Mouse (Mus musculus): ENCODE data around the gene Pfn3. TPM values are rescaled to one million over a fixed set of nuclear protein-coding genes. Genes with fewer than 3 reads are reported as not detected.
A peak's percentile ranks its signal among the peaks of the same experiment; 100 is the strongest.

Gene Pfn3
- total RNA-seq, 2 experiments from 2014 or later, result not detected

DNA sequence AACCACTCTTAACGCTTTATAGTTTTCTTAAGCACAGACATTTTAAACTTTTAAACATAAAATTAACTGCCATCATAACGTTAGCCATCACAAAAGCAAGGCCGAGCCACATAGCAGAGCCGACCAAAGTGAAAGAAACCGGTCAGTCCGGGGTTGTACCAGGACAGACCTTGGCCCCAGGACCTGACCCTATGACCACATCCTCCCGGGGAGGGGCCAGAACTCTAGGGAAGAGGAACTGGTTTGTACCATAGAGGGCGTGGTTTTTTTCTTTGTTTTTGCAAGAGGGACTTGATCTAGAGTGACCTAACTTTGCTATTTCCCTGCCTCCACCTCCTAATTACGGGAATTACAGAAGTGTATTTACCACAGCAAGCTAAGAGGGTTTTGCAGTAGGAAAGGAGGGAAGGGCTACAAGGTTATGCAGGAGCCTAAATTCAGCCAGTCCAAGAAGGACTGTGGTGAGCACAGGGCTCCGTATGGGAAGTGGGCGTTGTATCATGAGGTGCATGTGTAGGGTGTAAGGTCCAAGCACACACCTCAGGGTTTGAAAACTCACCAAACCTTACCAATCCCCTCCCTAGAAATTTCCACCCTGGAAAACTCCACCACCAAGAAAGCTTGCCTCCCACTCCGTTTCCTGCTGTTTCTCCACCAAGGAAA lies 14.3 kb upstream of the Pfn3 start:
- no peak for DNase-seq

DNA sequence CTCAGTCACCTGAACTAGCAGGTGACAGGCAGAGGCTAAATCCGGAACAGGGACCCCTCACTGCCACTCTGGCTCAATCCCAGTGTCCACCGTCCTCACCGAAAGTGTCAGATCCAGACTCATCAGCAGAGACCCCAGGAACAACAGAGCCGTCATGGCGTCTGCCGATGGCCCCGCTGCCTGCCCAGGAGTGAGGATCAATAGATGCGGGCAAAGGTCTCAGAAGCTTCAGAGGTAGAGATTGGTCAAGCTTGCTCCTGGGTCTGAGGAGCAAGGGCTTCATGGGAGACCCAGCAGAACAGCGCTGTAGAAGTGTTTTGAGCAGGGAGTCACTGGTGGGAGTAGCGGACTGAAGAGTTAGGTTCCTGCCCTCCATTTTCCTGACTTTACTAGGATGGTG lies 11.6 kb upstream of the Pfn3 start, which contains the start of gene F12:
Gene F12, minus strand, starts transcription at position 181 of the 400 bp plus-strand sequence.
- DNase-seq, result no peak

DNA sequence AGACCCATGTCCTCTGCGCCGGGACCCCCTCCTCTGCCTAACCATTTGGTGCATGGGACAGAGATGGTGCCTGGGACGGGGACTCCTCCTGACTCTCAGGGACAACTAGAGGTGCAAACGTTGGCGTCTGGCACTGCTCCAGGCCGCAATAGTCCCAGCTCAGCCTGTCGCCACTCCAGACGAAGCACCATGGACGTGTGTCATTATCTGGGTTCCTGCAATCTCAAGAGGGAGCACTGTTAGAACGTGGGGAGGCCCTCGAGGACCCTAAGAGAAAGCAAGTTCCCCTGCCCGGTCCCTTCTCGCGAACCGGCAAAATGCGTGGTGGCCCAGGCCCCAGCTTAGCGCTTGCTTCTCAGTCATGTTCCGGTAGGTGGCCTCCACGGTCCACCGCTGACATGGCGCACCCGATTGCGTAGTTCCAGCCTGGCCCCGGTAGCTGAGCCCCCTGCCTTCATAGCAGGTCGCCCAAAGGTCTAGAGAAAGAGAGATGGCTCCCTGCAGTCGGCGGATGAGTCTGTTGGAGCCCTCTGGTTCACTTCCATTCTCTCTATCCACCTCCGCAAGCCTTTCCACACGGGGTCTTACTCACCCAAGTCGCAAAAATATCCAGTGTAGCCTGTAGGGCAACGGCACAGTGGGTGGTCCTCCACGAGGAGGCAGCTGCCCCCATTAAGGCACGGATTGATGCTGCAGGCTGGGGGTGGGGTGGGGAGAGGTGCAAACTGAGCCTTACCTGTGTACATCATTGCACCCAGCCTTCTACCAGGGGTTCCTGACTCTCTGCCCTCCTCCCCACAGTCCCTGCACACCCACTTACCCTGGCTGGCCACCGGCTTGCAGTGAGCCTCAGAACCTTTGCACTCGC lies 6.1 kb upstream of the Pfn3 start:
- DNase-seq, result peak; percentile 59 to 62

DNA sequence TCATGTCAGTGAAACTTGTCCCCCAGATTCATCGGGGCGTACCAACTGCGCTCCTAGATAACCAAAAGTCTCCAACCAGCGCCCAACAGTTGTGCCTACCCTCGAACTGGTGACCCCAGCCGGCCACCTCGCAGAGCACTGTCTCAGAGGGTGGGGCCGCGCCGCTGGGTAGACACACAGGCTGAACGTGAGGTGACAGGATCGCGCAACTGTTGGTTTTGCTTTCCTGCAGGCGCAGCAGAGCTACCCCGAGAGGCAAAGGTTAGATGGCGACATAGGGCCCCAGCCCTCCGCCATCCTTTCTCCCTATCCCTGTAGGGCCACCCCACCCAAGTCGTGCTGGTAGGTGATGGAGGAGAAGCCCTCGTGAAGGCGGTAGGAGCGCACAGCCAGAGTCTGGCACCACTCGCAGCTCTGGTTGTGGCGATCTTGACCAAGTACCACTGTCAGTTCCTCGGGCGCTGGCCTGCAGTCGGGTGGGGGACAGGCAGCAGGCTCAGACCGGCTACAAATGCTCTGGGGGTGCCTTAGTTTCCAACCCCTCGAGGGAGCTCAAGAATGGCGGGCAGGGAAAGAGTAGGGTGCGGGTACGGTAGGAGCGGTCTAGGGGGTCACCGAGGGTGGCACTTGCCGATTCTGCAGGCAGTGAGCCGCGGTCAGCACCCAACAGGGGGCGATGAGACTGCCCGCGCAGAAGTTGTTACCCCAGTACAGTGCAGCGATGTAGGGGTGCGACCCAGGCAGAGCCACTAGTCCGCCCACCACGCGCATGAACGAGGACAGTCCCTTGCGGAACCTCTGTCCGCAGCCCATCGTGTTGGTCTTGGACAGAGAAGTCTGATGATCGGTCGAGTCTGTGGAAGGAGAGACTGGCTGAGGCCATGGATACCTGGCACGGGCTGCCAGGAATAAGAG lies 5.2 kb upstream of the Pfn3 start:
- no peak for DNase-seq

DNA sequence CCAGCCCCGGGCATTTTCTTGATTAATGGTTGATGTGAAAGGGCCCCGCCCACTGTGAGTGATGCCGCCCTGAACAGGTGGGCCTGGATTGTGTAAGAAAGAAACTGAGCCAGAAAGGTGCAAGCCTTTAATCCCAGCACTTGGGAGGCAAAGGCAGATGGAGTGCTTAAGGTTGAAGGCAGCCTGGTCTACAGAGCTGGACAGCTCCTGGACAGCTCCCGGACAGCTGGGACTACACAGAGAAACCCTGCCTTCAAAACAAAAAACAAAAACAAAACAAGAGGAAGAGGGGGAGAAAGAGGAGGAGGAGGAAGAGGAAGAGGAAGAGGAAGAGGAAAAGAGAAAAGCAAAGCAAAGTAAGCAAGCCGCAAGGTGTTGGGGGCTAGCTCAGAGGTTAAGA lies 4.1 kb upstream of the Pfn3 start:
- DNase-seq, result no peak

DNA sequence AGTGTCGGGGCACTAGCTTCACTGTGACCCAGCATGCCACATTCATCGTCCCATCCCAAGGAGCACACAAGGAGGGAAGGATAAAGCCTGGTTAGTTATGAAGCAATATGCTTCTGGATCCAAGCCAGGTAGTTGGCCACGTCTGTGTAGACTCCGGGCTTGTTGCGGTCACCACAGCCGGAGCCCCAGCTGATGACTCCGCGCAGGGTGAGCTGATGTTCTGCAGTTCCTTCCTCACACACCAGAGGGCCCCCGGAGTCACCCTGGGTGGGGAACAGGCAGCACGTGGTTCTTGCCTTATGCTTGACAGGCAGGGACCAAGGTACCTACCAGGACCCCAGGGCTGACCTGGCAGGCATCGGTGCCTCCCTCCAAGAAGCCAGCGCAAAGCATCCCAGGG lies 3.0 kb upstream of the Pfn3 start:
- DNase-seq, result peak; percentile 81 to 84

DNA sequence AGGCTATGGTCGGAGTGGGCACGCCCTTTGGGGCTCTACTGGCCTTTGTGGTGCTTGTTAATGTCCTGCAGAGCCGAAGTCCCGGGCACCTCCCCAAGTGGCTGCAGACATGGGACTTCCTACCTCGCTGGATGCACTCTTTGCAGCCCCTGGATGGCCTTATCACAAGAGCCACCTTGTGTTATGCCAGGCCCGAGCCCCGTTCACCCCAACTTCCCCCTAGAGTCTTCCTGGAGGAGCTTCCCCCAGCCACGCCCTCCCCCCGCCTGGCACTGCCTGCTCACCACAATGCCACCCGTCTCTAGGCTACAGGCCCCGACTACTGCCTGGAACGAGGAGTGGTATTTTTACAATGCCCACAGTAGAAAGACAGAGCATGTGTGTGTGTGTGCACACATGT lies 1.7 kb downstream of the Pfn3 start:
- no peak for DNase-seq

DNA sequence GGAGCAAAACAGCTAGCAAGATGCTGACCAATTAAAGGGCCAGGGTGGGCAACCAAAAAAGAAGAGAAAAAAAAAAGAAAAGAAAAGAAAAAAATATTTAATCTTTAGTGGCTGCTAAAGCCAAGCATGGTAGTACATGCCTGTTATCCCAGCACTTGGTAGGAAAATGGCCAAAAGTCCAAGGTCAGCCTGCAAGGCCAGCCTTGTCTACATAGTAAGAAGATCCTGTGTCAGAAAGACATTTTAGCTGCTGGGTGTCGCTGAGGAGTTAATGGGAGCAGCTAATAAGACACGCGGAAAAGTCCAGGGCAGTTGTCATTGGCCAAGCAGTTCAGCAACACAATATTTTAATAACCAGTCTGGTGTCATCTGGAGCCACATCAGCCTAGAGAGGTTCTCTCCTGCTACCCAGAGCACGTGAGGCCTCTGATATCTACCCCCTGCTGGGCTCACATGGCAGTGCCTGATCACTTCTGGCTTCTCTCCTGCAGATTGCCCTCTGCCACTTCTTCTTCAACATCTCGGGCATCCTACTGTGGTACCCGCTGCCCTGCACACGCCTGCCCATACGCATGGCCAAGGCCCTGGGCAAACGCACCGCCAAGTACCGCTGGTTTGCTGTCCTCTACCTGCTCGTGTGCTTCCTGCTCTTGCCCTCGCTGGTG lies 2.3 kb downstream of the Pfn3 start:
- no peak for DNase-seq

DNA sequence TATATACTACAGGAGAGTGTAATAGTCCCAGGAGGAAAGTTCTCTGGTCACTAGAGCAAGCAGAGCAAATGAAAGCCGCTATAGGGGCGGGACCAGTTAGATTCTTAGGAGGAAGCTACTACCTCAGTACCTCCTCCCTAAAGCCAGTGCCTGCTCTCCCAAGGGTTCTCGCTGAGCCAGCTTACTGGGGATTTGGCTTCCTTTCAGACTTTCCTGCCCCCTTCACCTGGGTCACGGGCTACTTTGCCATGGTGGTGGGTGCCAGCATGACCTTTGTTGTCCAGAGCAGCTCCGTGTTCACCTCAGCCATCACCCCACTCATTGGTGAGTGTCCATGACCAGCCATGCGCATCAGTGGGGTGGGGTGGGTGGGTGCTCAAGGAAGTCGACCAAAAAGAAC lies 3.2 kb downstream of the Pfn3 start:
- no peak for DNase-seq

DNA sequence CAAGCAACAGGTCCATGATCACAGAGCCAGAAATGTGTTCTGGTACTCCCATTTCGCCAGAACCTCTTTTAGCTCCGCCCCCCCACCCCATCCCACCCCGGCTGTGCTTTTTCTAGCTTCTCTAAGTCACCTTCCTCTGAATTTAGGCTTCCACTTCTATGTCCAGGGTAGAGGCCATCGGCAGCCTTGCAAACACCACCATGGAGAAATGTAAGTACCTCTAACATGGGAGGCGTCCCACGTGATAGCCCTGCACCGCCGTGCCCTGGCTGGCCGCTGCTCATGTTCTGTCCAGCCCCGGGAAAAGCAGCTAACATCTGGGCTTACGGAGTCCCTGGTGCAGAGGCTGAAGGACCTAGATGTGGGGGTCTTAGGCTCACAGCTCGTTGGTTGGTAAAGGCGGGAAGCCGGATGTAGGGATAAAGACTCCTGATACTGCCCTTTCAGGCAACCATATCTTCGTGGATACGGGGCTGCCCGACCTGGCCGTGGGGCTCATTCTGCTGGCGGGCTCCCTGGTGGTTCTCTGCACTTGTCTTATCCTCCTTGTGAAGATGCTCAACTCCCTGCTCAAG lies 6.4 kb downstream of the Pfn3 start:
- DNase-seq, result no peak

DNA sequence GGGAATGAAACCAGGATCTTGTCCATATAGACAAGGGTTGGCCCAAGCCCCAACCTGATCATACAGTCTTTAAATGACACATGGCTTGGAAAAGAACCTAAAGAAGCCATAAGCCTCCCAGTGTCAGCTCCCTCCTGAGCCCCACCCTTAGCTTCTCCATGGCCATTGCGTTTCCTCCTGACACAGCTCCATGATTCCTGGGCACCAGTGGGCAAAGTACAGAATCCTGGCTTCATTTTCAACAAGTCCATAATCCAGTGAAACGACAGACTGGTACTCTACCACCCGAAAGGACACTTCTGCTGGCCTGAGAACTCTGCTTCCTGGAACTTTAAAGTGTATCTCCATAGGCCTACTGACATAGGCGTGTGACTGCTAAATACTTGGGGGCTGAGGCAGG lies 7.7 kb downstream of the Pfn3 start:
- no peak for DNase-seq

DNA sequence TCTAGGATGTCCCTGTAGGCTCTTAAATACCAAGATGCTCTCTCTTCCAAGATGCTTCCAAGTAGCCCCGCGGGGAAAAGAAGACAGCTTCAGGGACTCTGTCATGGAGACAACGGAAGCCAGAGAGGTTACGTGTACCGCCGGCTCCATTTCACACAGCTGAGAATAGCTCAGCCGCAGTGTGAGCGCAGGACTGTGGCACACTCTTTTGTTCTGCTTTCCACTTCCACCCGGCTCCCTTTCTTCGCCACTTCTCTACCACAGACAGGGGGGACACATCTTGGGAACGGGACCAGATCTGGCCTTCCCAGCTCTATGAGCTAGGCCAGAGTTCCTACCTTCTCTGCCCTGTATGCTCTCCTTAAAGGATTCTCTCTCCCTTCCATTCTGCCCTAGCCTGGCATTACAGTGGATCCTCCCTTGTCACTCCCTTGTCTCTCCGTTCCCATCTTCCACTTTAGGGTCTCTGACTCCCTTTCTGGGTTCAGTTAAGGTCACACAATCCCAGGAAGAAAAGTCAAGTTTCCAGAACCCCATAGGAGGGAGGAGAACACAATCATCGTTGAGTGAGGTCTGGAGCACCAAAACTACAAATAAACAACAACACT lies 9.1 kb downstream of the Pfn3 start:
- DNase-seq, result no peak

DNA sequence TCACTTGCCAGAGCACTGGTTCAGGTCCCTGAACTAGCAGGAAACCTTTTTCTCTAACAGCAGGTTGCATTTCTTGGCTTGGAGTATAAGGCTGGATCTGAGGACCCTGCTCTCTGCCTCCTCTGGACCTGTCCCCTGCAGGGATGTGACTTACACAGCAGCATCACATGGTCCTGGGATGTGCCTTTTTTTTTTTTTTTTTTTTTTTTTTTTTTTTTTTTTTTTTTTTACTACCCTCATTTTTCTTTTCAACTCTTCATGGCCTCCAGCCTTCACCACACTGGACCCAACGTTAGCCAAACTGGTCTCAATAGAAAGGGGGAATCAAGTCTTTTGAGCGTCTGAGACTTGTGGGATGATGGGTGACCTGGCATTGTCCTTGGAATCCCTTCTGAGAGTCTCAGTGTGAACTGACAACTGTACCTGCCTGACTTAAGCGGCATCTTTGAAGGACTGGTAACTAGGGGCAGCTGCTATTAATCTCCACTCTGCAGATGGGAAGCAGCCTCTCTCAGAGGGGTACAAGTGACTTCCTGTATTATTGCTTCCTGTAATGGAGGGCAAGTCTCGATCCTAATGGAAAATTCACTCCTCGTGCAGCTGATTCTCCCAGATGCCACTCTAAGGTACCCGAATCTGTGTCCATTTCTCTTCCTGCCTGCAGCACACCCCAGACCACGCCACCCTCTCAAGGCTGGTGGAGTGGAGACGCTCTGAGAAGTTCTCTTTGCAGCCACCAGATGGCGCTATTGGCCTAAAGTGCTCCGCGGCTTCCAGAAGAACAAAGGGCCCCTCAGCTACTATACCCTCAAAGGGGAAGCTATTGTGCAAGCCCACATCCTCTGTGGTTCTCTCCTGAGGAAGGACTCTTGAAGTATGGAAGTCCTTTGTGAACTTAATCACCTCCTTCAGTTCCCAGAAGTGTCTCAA lies 9.9 kb downstream of the Pfn3 start:
- peak; percentile 67 to 77 for DNase-seq

DNA sequence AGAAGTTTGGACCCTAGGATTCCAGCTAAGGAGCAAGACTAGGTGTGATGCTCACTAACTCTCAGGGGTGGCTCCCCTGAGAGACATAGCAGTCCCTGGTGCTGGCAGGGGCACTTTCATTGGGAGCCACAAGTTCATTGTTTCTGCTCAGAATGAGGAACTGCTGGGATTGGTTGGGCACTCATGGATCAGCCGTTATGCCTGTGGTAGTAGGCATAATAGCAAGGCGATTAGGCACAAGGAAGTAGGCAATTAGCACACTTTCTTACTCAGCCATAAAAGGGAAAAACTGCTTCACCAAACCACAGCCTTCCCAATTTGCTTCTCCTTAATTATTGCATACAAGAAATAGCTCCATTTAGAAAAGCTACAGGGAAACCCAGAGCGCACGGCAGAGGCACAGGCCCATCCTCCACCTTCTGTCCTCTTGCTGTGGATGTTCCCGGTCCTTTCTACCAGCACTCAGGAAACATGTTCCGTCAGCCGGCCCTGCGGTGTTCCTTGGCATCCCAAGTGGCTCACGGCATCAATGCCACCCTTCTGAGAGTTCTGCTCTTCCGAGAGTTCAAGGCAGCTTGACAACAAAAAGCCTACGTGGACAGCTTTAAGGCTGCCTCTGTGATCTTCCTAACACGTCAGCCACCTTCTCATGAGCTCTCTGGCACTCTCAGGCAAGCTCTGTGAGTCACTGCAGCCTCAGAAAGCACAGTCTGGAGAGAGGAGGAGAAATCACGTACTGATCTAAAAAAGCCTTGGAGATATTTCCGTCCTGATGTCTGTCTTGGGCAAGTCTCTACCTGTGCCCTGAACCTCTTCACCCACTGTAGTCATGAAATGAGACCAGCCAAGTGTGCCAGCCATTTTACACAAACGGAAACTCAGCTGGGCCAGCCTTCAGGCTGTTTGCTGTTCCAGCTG lies 10.8 kb downstream of the Pfn3 start:
- peak in 1 of 2 experiments; percentile 36 for DNase-seq

DNA sequence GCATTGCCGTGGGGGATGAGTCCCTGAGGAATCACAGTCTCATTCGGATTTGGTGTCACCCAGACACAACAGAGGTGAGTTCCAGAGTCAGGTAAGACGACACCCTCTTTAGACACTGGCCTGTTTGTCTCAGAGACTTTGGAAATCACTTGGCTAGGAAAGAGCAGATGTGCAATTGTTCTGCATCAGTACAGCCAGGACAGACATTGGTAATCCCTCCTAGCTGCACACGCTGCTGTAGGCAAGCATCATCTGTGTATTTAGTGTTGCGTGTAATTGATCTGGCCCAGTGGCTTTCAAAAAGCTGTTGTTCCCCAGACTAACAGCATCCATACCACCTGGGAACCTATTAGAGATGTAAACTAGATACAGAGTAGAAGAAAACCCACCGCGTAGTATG lies 11.8 kb downstream of the Pfn3 start:
- DNase-seq, result no peak

DNA sequence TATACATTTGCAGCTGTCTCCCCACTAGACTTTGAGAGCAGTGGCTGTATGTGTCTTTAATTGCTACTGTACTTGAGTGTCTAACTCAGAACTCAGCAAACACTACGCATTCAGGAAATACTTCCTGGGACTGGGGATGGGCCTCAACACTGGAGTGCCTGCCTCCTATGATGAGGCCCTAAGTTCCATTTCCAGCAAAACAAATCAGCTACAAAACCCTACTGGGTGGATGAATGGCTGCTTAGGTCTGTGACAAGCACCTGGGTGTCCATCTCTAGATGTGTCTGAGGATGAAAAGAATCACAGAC lies 15.0 kb downstream of the Pfn3 start:
- DNase-seq, result no peak

DNA sequence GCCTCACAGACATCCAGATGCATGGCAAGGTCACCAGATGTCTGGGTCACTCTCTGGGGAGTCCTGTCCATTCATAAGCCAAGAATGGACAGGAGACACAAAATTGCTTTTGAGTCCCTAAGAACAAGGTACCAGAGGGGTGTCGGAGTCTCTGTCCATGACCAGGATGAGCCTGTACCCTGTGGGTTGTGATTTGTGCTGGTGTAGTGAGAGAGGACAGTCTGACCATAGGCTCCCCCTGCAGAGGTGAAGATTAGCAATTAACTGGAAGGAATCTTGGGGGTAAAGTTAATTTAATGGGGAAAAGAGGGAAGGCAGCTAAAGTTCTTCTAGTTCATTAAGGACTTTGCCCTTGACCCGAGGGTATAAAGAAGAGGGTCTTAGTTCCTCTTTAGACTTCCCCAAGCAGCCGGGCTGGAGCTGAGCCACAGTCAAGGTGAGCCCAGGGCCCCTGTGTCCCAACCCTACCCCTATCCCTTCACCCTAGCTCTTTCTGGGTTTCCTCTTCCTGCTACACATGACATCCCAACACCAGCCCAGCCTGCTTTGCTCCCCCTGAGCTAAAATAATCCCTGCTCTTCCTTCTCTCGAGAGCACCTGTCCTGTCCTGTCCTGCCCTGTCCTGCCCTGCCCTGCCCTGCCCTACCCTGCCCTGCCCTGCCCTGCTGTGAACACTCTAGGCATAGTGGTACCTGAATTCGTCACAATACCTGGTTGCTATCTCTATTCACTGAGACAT lies 15.6 kb downstream of the Pfn3 start:
- DNase-seq, result no peak

DNA sequence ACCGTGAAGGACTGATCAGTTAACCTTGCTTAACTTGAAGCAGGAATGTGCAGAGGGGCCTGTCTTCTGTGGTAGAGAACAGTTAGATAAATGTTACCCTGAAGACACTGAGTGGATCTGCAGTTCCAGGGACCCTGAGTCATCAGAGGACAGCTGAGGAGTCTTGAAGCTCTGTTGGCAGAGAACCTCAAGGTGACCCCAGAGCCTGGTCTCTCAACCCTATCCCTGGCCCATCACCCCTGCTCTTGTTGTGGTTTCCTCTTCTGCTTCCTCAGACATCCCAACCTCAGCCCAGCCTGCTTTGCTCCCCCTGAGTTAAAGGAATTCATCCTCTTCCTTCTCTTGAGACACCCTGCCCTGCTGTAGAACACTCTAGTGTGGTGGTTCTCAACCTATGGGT lies 16.9 kb downstream of the Pfn3 start, which contains the start of gene Slc34a1:
Gene Slc34a1, plus strand, starts transcription at position 100 of the 400 bp plus-strand sequence.
- no peak for DNase-seq

DNA sequence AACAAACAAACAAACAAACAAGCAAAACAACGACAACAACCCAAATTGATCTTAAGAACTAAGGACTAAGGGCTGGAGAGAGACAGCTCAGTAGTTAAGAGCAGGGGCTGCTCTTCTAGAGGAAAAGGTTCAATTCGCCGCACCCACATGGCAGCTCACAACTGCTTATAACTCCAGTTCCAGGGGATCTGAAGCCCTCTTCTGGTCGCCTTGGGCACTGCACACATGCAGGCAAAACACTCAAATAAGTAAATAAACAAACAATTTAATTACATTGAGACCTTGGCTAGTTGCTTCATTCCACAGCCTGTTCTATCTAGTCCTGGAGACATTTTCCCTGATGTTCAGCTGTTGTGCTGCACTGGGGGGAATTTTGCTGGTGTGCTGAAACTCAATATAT lies 22.1 kb downstream of the Pfn3 start:
- no peak for DNase-seq
